Mouse (Mus musculus): ENCODE measurements at regions not wholly inside any gene's neighbourhood (a gene's known extent, or its start where the extent isn't known, plus 50 kb on each side); places are given as distances from the start of the nearest gene placed in this dataset.

- no peak for DNase-seq (ENCODE audit: low read depth, low spot score)
These were observed 68.4 kb downstream of the 4931417E11Rik start for GRCm38 (mm10) chr6:73401059-73401458.

- DNase-seq (ENCODE audit: low read depth, low spot score): no peak
These were observed 80.2 kb downstream of the 4931417E11Rik start for GRCm38 (mm10) chr6:73389301-73389700.

GRCm38 (mm10) chr6:73386261-73386660 lies 83.2 kb downstream of the 4931417E11Rik start:
- no peak for DNase-seq (ENCODE audit: low read depth, low spot score)

- no peak for DNase-seq (ENCODE audit: low read depth, low spot score)
These were observed 89.6 kb downstream of the 4931417E11Rik start for GRCm38 (mm10) chr6:73379825-73380224.

GRCm38 (mm10) chr6:73377884-73378283 lies 91.6 kb downstream of the 4931417E11Rik start:
- DNase-seq (ENCODE audit: low read depth, low spot score): no peak

GRCm38 (mm10) chr6:73376291-73376690 lies 93.2 kb downstream of the 4931417E11Rik start:
- DNase-seq (ENCODE audit: low read depth, low spot score): no peak

- DNase-seq (ENCODE audit: low read depth, low spot score): no peak
These were observed 96.6 kb downstream of the 4931417E11Rik start for GRCm38 (mm10) chr6:73372901-73373300.

GRCm38 (mm10) chr6:73371866-73372265 lies 97.6 kb downstream of the 4931417E11Rik start:
- DNase-seq (ENCODE audit: low read depth, low spot score): no peak

- no peak for DNase-seq (ENCODE audit: low read depth, low spot score)
These were observed 98.6 kb downstream of the 4931417E11Rik start for GRCm38 (mm10) chr6:73370901-73371300.

- DNase-seq (ENCODE audit: low read depth, low spot score): no peak
These were observed 100.7 kb downstream of the 4931417E11Rik start for GRCm38 (mm10) chr6:73368836-73369141.

GRCm38 (mm10) chr6:73368047-73368835 lies 101.2 kb downstream of the 4931417E11Rik start:
- DNase-seq (ENCODE audit: low read depth, low spot score): peak; percentile 26

- peak; percentile 52 for DNase-seq (ENCODE audit: low read depth, low spot score)
These were observed 101.9 kb downstream of the 4931417E11Rik start for GRCm38 (mm10) chr6:73367616-73368015.

- DNase-seq (ENCODE audit: low read depth, low spot score): no peak
These were observed 102.8 kb downstream of the 4931417E11Rik start for GRCm38 (mm10) chr6:73366626-73367025.

- DNase-seq (ENCODE audit: low read depth, low spot score): no peak
These were observed 104.2 kb downstream of the 4931417E11Rik start for GRCm38 (mm10) chr6:73365306-73365705.

- DNase-seq (ENCODE audit: low read depth, low spot score): no peak
These were observed 86.8 kb downstream of the Suclg1 start for GRCm38 (mm10) chr6:73334995-73335394.

- DNase-seq (ENCODE audit: low read depth, low spot score): no peak
These were observed 81.5 kb downstream of the Suclg1 start for GRCm38 (mm10) chr6:73329666-73330065.

Data from WW6 (cell line).